Mouse (Mus musculus) olfactory bulb, adult 2 months (tissue): ENCODE results near the gene Mks1. TPM values are rescaled to one million over a fixed set of nuclear protein-coding genes. Genes with fewer than 3 reads are reported as not detected.
"Not testable (repeated sequence)": the region's sequence is repeated elsewhere in the genome, so short reads cannot be mapped to it uniquely, and the experiment has no call there.

Source experiments
- H3K27ac ChIP-seq: fragments of 200-500 bp; 2 replicates; pipeline ENCODE4 v1.5.1; 2012; ENCODE audit warnings: low read depth, low read length; ENCODE audit not compliant: insufficient read depth
- H3K4me1 ChIP-seq: fragments of 200-500 bp; 2 replicates; pipeline ENCODE4 v1.6.1; 2012; ENCODE audit warnings: low read length; ENCODE audit not compliant: control insufficient read depth, insufficient read depth
- H3K4me3 ChIP-seq: fragments of 200-500 bp; 2 replicates; pipeline ENCODE4 v1.5.1; 2012; ENCODE audit warnings: mild to moderate bottlenecking, low read depth, low read length, moderate library complexity; ENCODE audit not compliant: insufficient read depth
- CTCF ChIP-seq: fragments of 200-500 bp; IDR thresholded peaks from 2 replicates; pipeline ENCODE4 v1.5.1; 2012; ENCODE audit warnings: low read depth, mild to moderate bottlenecking, low read length, moderate library complexity; ENCODE audit not compliant: insufficient read depth
- POLR2A ChIP-seq: fragments of 200-500 bp; IDR thresholded peaks from 2 replicates; pipeline ENCODE4 v1.6.1; 2012; ENCODE audit warnings: mild to moderate bottlenecking, low read depth, low read length, moderate library complexity; ENCODE audit not compliant: insufficient read depth
- WGBS: fragments of 180-500 bp; shearing (Covaris S2); methylation state at CpG from one replicate; pipeline ENCODE4 v1.1.7; 2018; 5-methylcytosine and 5-hydroxymethylcytosine counted together
- polyA plus RNA-seq: library from polyadenylated mRNA; stranded (reverse); fragments of >200 nt; gene quantifications from 2 replicates; pipeline ENCODE4 v1.2.4, GENCODE M21; 2012; ENCODE audit warnings: low replicate concordance; ENCODE audit not compliant: missing spikeins, insufficient read depth, insufficient read length

Gene Mks1
- polyA plus RNA-seq, 1 experiment, result not detected

DNA sequence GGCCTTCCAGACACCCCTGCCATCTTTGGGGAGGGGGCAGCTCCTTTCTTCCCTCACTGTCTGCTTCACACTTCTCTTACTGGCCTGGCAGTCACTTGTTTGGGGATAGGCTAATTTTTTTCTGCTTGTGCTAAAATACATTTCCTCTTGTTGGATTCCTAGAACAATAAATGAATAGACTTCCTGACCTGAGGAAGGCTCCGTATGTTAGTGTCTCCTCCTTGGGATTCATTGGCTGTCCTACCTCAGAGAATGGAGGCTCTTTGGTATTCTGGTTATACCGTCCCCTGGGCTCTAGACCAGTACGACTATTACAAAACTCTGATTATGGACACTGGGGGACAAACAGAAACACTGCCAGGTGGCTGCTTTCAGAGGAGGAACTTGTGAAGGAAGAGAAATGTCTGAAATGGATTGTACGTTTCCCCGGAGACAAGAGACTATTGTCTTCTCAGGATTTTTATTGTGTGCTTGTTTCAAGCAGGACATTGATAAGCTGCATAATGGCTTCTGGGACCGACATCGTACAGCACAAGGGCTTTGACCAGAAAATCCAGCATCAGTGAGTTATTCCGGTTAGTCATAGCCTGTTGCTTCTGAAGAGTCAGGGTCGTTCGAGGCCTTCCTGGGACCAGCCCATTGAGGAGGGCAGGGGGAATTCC lies 24.6 kb upstream of the Mks1 start, which contains the start of gene Lpo:
Lpo (minus strand) TSS at position 51 of the 662 bp plus-strand sequence.
- Histone ChIP-seq H3K4me3 (no peak within 1 kb of the TSS), H3K27ac (no peak within 1 kb of the TSS), H3K4me1 (peaks cover 2% of the 10 kb centered on the region; the same call in 1 of the 2 replicates)
- TF ChIP-seq CTCF (no peak), POLR2A (no peak)
- 43% methylated on average over 10 of the region's 10 CpGs for WGBS

DNA sequence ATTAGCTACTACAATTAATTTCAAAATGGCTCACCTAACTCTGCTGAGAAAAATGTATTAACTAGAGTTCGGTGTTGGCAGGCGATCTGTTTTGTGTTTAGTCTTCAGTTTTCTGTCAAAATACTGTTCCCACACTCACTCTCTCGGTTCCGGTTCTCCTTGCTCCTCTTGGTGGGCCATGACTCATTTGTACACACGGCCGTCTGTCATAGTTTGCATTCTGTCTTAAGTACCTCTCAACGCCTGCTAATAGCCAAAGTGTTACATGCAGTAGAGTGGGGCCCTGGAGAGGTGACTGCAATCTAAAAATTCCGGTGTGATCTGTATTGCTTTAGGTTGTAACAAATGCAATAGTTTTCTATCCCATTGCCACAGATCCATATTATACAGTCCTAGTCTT lies 12.3 kb upstream of the Mks1 start:
- Histone ChIP-seq H3K4me3 (no peak overlapping the region), H3K4me1 (no peaks in the 10 kb centered on the region), H3K27ac (no peak overlapping the region)
- TF ChIP-seq POLR2A, result no peak
- TF ChIP-seq CTCF, result no peak
- WGBS, result 79% methylated on average over 8 of the region's 8 CpGs

DNA sequence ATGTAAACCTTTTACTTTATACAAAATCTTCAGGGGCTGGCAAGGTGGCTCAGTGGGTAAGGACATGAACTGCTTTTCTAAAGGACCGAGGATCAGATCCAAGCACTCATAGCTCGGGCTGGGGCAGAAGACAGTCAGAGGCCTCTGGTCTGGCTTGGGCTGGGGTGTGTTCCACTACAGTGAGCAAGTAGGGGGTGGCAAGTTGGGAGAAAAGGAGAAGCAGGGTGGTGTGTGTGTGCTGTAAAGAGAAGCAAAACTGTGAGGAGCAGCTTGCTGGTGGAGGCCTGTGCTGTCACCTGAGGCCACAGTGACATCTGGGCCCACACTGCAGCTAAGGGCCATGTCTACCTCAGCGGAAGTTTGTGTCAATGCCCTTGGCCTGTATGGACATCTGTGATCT lies 11.6 kb upstream of the Mks1 start:
- TF ChIP-seq POLR2A, result no peak
- no peak for TF ChIP-seq CTCF
- Histone ChIP-seq H3K4me1 (no peaks in the 10 kb centered on the region), H3K4me3 (no peak overlapping the region), H3K27ac (no peak overlapping the region)
- WGBS, result 89% methylated on average over 3 of the region's 3 CpGs

DNA sequence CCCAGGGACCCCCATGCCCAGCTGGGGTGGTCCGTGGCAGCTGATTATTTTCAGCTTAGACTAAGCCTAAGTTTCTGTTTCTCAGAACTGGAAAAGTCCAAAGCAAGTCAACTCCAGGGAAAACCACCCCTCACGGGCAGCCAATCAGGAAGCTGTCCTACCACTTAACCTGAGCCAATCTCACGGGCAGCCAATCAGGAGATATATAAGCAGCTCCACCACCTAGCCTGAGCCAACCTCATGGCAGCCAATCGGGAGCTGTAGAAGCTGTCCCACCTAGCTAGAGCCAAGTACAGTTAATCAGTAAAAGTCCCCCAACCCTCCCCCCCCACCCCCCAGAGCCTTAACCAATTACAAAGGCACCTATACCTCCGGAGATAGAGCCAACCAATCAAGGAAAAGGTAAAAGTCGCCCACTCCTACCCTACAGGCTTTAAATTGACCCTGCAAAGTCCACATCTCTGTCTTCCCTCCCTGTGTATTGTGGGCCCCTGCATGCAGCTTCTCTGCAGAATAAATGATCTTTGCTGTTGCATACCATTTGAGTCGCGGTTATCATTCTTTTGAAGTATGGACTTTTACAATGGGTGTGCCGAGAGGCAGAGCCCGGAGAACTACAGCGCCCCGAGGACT lies 5.9 kb upstream of the Mks1 start:
- Histone ChIP-seq H3K4me3 (no peak overlapping the region), H3K27ac (no peak overlapping the region), H3K4me1 (no peaks in the 10 kb centered on the region)
- TF ChIP-seq POLR2A, result no peak
- TF ChIP-seq CTCF, result no peak
- 88% methylated on average over 12 of the region's 12 CpGs for WGBS

- 57% methylated on average over 6 of the region's 6 CpGs for WGBS
- peaks cover 3% of the 10 kb centered on the region; the same call in 1 of the 2 replicates for H3K4me1 ChIP-seq
- no peak overlapping the region for H3K27ac ChIP-seq
- H3K4me3 ChIP-seq, result no peak overlapping the region
- no peak for TF ChIP-seq CTCF
- no peak for TF ChIP-seq POLR2A
Observed at GRCm38 (mm10) chr11:87847884-87848283, 5.1 kb upstream of the Mks1 start.

DNA sequence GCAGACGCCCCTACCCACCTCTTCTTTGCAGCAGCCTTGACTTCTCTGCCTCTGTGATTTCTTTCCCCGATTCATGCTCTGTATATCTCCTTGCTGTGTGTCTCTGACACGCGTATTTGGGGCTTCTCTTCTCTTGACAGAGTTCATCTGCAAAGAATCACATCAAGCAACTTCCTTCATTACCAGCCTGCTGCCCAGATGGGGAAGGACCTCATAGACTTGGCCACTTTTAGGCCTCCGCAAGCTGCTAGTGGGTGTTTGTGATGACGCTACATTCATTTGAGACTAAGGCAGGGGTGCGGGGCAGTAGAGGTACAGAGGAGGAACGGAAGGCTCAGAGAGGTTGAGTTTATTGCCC lies 561 bp downstream of the Mks1 start:
- 17% methylated on average over 8 of the region's 8 CpGs for WGBS
- TF ChIP-seq POLR2A (no peak), CTCF (no peak)
- Histone ChIP-seq H3K27ac (peak overlapping the region; percentile 47), H3K4me3 (peak overlapping the region; percentile 60), H3K4me1 (peaks cover 6% of the 10 kb centered on the region; the same call in 1 of the 2 replicates)

GRCm38 (mm10) chr11:87854550-87854949 lies 1.5 kb downstream of the Mks1 start:
- no peak overlapping the region for H3K4me3 ChIP-seq
- H3K27ac ChIP-seq, result no peak overlapping the region
- H3K4me1 ChIP-seq, result peaks cover 6% of the 10 kb centered on the region; the same call in 1 of the 2 replicates
- WGBS, result 85% methylated on average over 7 of the region's 7 CpGs
- TF ChIP-seq POLR2A (no peak), CTCF (no peak)

DNA sequence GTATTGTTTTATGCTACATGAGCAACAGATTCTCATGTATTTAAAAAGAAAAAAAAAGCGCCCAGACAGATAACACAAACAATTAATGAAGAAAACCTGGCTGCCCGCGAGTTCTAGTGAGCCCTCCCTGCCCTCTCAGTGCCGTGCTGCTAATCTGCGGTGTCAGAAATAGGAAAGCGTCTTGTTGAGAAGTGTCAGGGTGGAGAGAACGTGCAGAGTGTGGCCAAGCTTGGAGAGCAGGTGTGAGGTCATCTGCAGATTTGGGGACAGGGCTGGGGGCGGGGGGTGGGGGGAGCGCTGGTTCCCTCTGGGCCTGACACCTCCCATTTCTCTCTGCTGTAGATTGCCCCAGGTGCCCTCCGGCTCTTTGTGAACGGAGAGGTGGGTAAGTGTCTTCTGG lies 6.3 kb downstream of the Mks1 start:
- TF ChIP-seq CTCF, result no peak
- TF ChIP-seq POLR2A, result no peak
- Histone ChIP-seq H3K4me1 (no peaks in the 10 kb centered on the region), H3K27ac (no peak overlapping the region), H3K4me3 (no peak overlapping the region)
- WGBS, result 94% methylated on average over 11 of the region's 11 CpGs

GRCm38 (mm10) chr11:87860426-87860825 lies 7.4 kb downstream of the Mks1 start:
- WGBS, result 86% methylated on average over 9 of the region's 9 CpGs
- no peak overlapping the region for H3K4me3 ChIP-seq
- H3K27ac ChIP-seq, result no peak overlapping the region
- no peaks in the 10 kb centered on the region for H3K4me1 ChIP-seq
- no peak for TF ChIP-seq CTCF
- TF ChIP-seq POLR2A, result no peak

GRCm38 (mm10) chr11:87862805-87863204 lies 9.8 kb downstream of the Mks1 start:
- Histone ChIP-seq H3K27ac (no peak overlapping the region), H3K4me3 (no peak overlapping the region), H3K4me1 (no peaks in the 10 kb centered on the region)
- WGBS, result 96% methylated on average over 13 of the region's 13 CpGs
- TF ChIP-seq POLR2A (no peak), CTCF (no peak)

GRCm38 (mm10) chr11:87866891-87867290 lies 13.9 kb downstream of the Mks1 start:
- 82% methylated on average over 1 of the region's 2 CpGs for WGBS
- not testable (repeated sequence) for H3K4me3 ChIP-seq, H3K4me1 ChIP-seq, H3K27ac ChIP-seq
